Mouse (Mus musculus) intestine, embryonic 15.5 days (tissue): Measurements from ENCODE around the gene Slc6a17. TPM values are rescaled to one million over a fixed set of nuclear protein-coding genes. Genes with fewer than 3 reads are reported as not detected.

Experiments used
- ATAC-seq: fragments of 200-750 bp; cut with Nextera tagmentation; 2 replicates; pipeline ENCODE4 v1.8.0; 2017; ENCODE audit warnings: moderate TSS enrichment, moderate library complexity
- H3K27ac ChIP-seq: fragments of 300-500 bp; sonication (generic); 2 replicates; pipeline ENCODE4 v1.5.1; 2015; ENCODE audit warnings: mild to moderate bottlenecking, inconsistent platforms
- H3K27me3 ChIP-seq: fragments of 300-500 bp; sonication (generic); replicated peaks from 2 replicates; pipeline ENCODE4 v1.6.1; 2015; ENCODE audit warnings: inconsistent platforms
- H3K36me3 ChIP-seq: fragments of 300-500 bp; sonication (generic); 2 replicates; pipeline ENCODE4 v1.6.1; 2015; ENCODE audit warnings: inconsistent platforms
- H3K4me1 ChIP-seq: fragments of 300-500 bp; sonication (generic); replicated peaks from 2 replicates; pipeline ENCODE4 v1.6.1; 2015; ENCODE audit warnings: inconsistent platforms
- H3K4me2 ChIP-seq: fragments of 300-500 bp; sonication (generic); replicated peaks from 2 replicates; pipeline ENCODE4 v1.6.1; 2015; ENCODE audit warnings: mild to moderate bottlenecking, inconsistent platforms
- H3K4me3 ChIP-seq: fragments of 300-500 bp; sonication (generic); replicated peaks from 2 replicates; pipeline ENCODE4 v1.5.1; 2015; ENCODE audit warnings: inconsistent platforms
- H3K9ac ChIP-seq: fragments of 300-500 bp; sonication (generic); 2 replicates; pipeline ENCODE4 v1.6.1; 2015; ENCODE audit warnings: inconsistent platforms
- H3K9me3 ChIP-seq: fragments of 300-500 bp; sonication (generic); 2 replicates; pipeline ENCODE4 v1.6.1; 2016; ENCODE audit warnings: inconsistent platforms
- WGBS: fragments of 180-500 bp; shearing (Covaris S2); methylation state at CpG from one replicate; pipeline ENCODE4 v1.1.7; 2015; 5-methylcytosine and 5-hydroxymethylcytosine counted together
- polyA plus RNA-seq: library from polyadenylated mRNA; unstranded; fragments of >200 nt; fragmentation: Nextera tagmentation; extraction: Ambion mirVana; gene quantifications from 2 replicates; pipeline ENCODE4 v1.2.1, GENCODE M21; 2015

Slc6a17 gene
- polyA plus RNA-seq, 1 experiment from 2014 or later, result 1.0 TPM

GRCm38 (mm10) chr3:107458528-107459195, 59.2 kb downstream of the Slc6a17 start:
- H3K27me3 ChIP-seq, result peaks cover 74% of the 10 kb centered on the region
- 1% methylated on average over 46 of the region's 51 CpGs for WGBS
- H3K27ac ChIP-seq, result no peak overlapping the region
- H3K9me3 ChIP-seq, result no peaks in the 10 kb centered on the region
- 0 out of 2 replicates have a peak, but pooled peaks have one; percentile 4 for ATAC-seq
- H3K4me2 ChIP-seq, result peak overlapping the region; percentile 91
- 0 out of 2 replicates have a peak overlapping the region, but pooled peaks have one; percentile 20 for H3K9ac ChIP-seq
- peak overlapping the region; percentile 46 for H3K4me3 ChIP-seq
- H3K4me1 ChIP-seq, result peaks cover 22% of the 10 kb centered on the region
- no peaks in the 10 kb centered on the region for H3K36me3 ChIP-seq

- H3K36me3 ChIP-seq, result no peaks in the 10 kb centered on the region
- no peak for ATAC-seq
- H3K27ac ChIP-seq, result no peak overlapping the region
- H3K27me3 ChIP-seq, result peaks cover 74% of the 10 kb centered on the region
- H3K4me1 ChIP-seq, result peaks cover 22% of the 10 kb centered on the region
- no peaks in the 10 kb centered on the region for H3K9me3 ChIP-seq
- WGBS, result 3% methylated on average over 23 of the region's 23 CpGs
- H3K9ac ChIP-seq, result no peak overlapping the region
- H3K4me2 ChIP-seq, result peak overlapping the region; percentile 91
- peak overlapping the region; percentile 46 for H3K4me3 ChIP-seq
Measured at GRCm38 (mm10) chr3:107458104-107458503, 59.7 kb downstream of the Slc6a17 start.

GRCm38 (mm10) chr3:107454280-107454679, 63.5 kb downstream of the Slc6a17 start:
- Histone ChIP-seq H3K27ac (no peak overlapping the region), H3K4me1 (peaks cover 12% of the 10 kb centered on the region), H3K36me3 (no peaks in the 10 kb centered on the region), H3K4me2 (no peak overlapping the region), H3K9ac (no peak overlapping the region), H3K9me3 (no peaks in the 10 kb centered on the region), H3K27me3 (peaks cover 40% of the 10 kb centered on the region), H3K4me3 (no peak overlapping the region)
- 66% methylated on average over 4 of the region's 4 CpGs for WGBS
- ATAC-seq, result no peak

GRCm38 (mm10) chr3:107446822-107447221, 71.0 kb downstream of the Slc6a17 start:
- WGBS, result 57% methylated on average over 3 of the region's 3 CpGs
- Histone ChIP-seq H3K4me1 (no peaks in the 10 kb centered on the region), H3K27ac (no peak overlapping the region), H3K9ac (no peak overlapping the region), H3K9me3 (no peaks in the 10 kb centered on the region), H3K4me3 (no peak overlapping the region), H3K27me3 (no peaks in the 10 kb centered on the region), H3K36me3 (no peaks in the 10 kb centered on the region), H3K4me2 (no peak overlapping the region)
- ATAC-seq, result peak; percentile 58; the same call in 1 of the 2 replicates

GRCm38 (mm10) chr3:107443866-107444265, 74.0 kb downstream of the Slc6a17 start:
- no peak overlapping the region for H3K27ac ChIP-seq
- H3K4me3 ChIP-seq, result no peak overlapping the region
- 0 out of 2 replicates have a peak, but pooled peaks cover 4% of the 10 kb centered on the region for H3K27me3 ChIP-seq
- H3K4me1 ChIP-seq, result no peaks in the 10 kb centered on the region
- H3K9me3 ChIP-seq, result no peaks in the 10 kb centered on the region
- no peaks in the 10 kb centered on the region for H3K36me3 ChIP-seq
- WGBS, result 68% methylated on average over 5 of the region's 5 CpGs
- H3K9ac ChIP-seq, result no peak overlapping the region
- no peak overlapping the region for H3K4me2 ChIP-seq
- ATAC-seq, result no peak

- WGBS, result 82% methylated on average over 11 of the region's 11 CpGs
- ATAC-seq, result no peak
- no peak overlapping the region for H3K27ac ChIP-seq
Measured at GRCm38 (mm10) chr3:107442191-107442590, 75.6 kb downstream of the Slc6a17 start.

GRCm38 (mm10) chr3:107441306-107441705, 76.5 kb downstream of the Slc6a17 start:
- H3K27ac ChIP-seq, result no peak overlapping the region

More at GRCm38 (mm10) chr3:107442191-107442590, 75.6 kb downstream of the Slc6a17 start:
- H3K9me3 ChIP-seq, result no peaks in the 10 kb centered on the region
- no peak overlapping the region for H3K4me3 ChIP-seq
- H3K36me3 ChIP-seq, result no peaks in the 10 kb centered on the region
- no peak overlapping the region for H3K4me2 ChIP-seq
- 0 out of 2 replicates have a peak, but pooled peaks cover 4% of the 10 kb centered on the region for H3K27me3 ChIP-seq
- no peaks in the 10 kb centered on the region for H3K4me1 ChIP-seq
- no peak overlapping the region for H3K9ac ChIP-seq

GRCm38 (mm10) chr3:107439280-107439679, 78.5 kb downstream of the Slc6a17 start:
- no peak overlapping the region for H3K27ac ChIP-seq
- H3K4me1 ChIP-seq, result no peaks in the 10 kb centered on the region
- no peak overlapping the region for H3K9ac ChIP-seq
- 88% methylated on average over 11 of the region's 11 CpGs for WGBS
- no peak overlapping the region for H3K4me2 ChIP-seq
- H3K36me3 ChIP-seq, result no peaks in the 10 kb centered on the region
- H3K27me3 ChIP-seq, result 0 out of 2 replicates have a peak, but pooled peaks cover 4% of the 10 kb centered on the region
- ATAC-seq, result no peak
- H3K4me3 ChIP-seq, result no peak overlapping the region
- H3K9me3 ChIP-seq, result no peaks in the 10 kb centered on the region

More at GRCm38 (mm10) chr3:107441306-107441705, 76.5 kb downstream of the Slc6a17 start:
- ATAC-seq, result no peak
- Histone ChIP-seq H3K9me3 (no peaks in the 10 kb centered on the region), H3K4me1 (no peaks in the 10 kb centered on the region), H3K9ac (no peak overlapping the region), H3K36me3 (no peaks in the 10 kb centered on the region), H3K4me3 (no peak overlapping the region), H3K4me2 (no peak overlapping the region), H3K27me3 (0 out of 2 replicates have a peak, but pooled peaks cover 4% of the 10 kb centered on the region)
- WGBS, result 77% methylated on average over 8 of the region's 8 CpGs

- 0 out of 2 replicates have a peak, but pooled peaks cover 4% of the 10 kb centered on the region for H3K27me3 ChIP-seq
- WGBS, result 87% methylated on average over 2 of the region's 2 CpGs
- no peak for ATAC-seq
- H3K4me2 ChIP-seq, result no peak overlapping the region
- no peak overlapping the region for H3K4me3 ChIP-seq
- H3K4me1 ChIP-seq, result no peaks in the 10 kb centered on the region
- H3K9me3 ChIP-seq, result no peaks in the 10 kb centered on the region
- no peak overlapping the region for H3K27ac ChIP-seq
- H3K9ac ChIP-seq, result no peak overlapping the region
- H3K36me3 ChIP-seq, result no peaks in the 10 kb centered on the region
Measured at GRCm38 (mm10) chr3:107437666-107438065, 80.2 kb downstream of the Slc6a17 start.

- no peak overlapping the region for H3K9ac ChIP-seq
- no peaks in the 10 kb centered on the region for H3K36me3 ChIP-seq
- WGBS, result 47% methylated on average over 6 of the region's 6 CpGs
- no peak overlapping the region for H3K27ac ChIP-seq
- no peak overlapping the region for H3K4me3 ChIP-seq
- H3K9me3 ChIP-seq, result no peaks in the 10 kb centered on the region
- no peaks in the 10 kb centered on the region for H3K4me1 ChIP-seq
- ATAC-seq, result no peak
- 0 out of 2 replicates have a peak, but pooled peaks cover 4% of the 10 kb centered on the region for H3K27me3 ChIP-seq
- H3K4me2 ChIP-seq, result no peak overlapping the region
Measured at GRCm38 (mm10) chr3:107436434-107436833, 81.4 kb downstream of the Slc6a17 start.

- no peaks in the 10 kb centered on the region for H3K36me3 ChIP-seq
- no peak for ATAC-seq
- H3K27ac ChIP-seq, result no peak overlapping the region
- no peaks in the 10 kb centered on the region for H3K4me1 ChIP-seq
- no peak overlapping the region for H3K4me3 ChIP-seq
- no peak overlapping the region for H3K9ac ChIP-seq
- no peaks in the 10 kb centered on the region for H3K27me3 ChIP-seq
- WGBS, result 46% methylated on average over 9 of the region's 9 CpGs
- H3K4me2 ChIP-seq, result no peak overlapping the region
- H3K9me3 ChIP-seq, result no peaks in the 10 kb centered on the region
Measured at GRCm38 (mm10) chr3:107433614-107434013, 84.2 kb downstream of the Slc6a17 start.

GRCm38 (mm10) chr3:107431268-107431667, 86.5 kb downstream of the Slc6a17 start:
- Histone ChIP-seq H3K27ac (no peak overlapping the region), H3K4me3 (no peak overlapping the region), H3K27me3 (no peaks in the 10 kb centered on the region), H3K4me1 (no peaks in the 10 kb centered on the region), H3K4me2 (no peak overlapping the region), H3K9ac (no peak overlapping the region), H3K36me3 (no peaks in the 10 kb centered on the region), H3K9me3 (no peaks in the 10 kb centered on the region)
- WGBS, result 24% methylated on average over 1 of the region's 1 CpGs
- no peak for ATAC-seq
